Mouse (Mus musculus) limb, embryonic 13.5 days (tissue): ENCODE results near the gene Ptch2. TPM values are rescaled to one million over a fixed set of nuclear protein-coding genes. Genes with fewer than 3 reads are reported as not detected.

Experiments used
- ATAC-seq: fragments of 200-750 bp; cut with Nextera tagmentation; 2 replicates; pipeline ENCODE4 v1.8.0; 2017; ENCODE audit warnings: low read depth, moderate number of reproducible peaks, moderate TSS enrichment; ENCODE audit not compliant: low FRiP score
- H3K27ac ChIP-seq: fragments of 300-500 bp; sonication (generic); 2 replicates; pipeline ENCODE4 v1.5.1; 2015; ENCODE audit warnings: inconsistent platforms, mild to moderate bottlenecking, moderate library complexity
- H3K27me3 ChIP-seq: fragments of 300-500 bp; sonication (generic); 2 replicates; pipeline ENCODE4 v1.6.1; 2015; ENCODE audit warnings: mild to moderate bottlenecking, inconsistent platforms
- H3K36me3 ChIP-seq: fragments of 300-500 bp; sonication (generic); 2 replicates; pipeline ENCODE4 v1.6.1; 2015; ENCODE audit warnings: inconsistent platforms, mild to moderate bottlenecking, moderate library complexity
- H3K4me1 ChIP-seq: fragments of 300-500 bp; sonication (generic); 2 replicates; pipeline ENCODE4 v1.6.1; 2015; ENCODE audit warnings: inconsistent platforms
- H3K4me2 ChIP-seq: fragments of 300-500 bp; sonication (generic); replicated peaks from 2 replicates; pipeline ENCODE4 v1.6.1; 2015; ENCODE audit warnings: inconsistent platforms, mild to moderate bottlenecking, moderate library complexity
- H3K4me3 ChIP-seq: fragments of 300-500 bp; sonication (generic); 2 replicates; pipeline ENCODE4 v1.5.1; 2015; ENCODE audit warnings: moderate library complexity, mild to moderate bottlenecking, inconsistent platforms
- H3K9ac ChIP-seq: fragments of 300-500 bp; sonication (generic); 2 replicates; pipeline ENCODE4 v1.6.1; 2015; ENCODE audit warnings: mild to moderate bottlenecking, inconsistent platforms
- H3K9me3 ChIP-seq: fragments of 300-500 bp; sonication (generic); 2 replicates; pipeline ENCODE4 v1.6.1; 2016; ENCODE audit warnings: inconsistent platforms
- WGBS: fragments of 180-500 bp; shearing (Covaris S2); methylation state at CpG from one replicate; pipeline ENCODE4 v1.1.7; 2015; 5-methylcytosine and 5-hydroxymethylcytosine counted together
- polyA plus RNA-seq: library from polyadenylated mRNA; unstranded; fragments of >200 nt; fragmentation: Nextera tagmentation; extraction: Ambion mirVana; gene quantifications from 2 replicates; pipeline ENCODE4 v1.2.1, GENCODE M21; 2015

Ptch2 gene
- polyA plus RNA-seq, 1 experiment from 2014 or later = 7.9 TPM

GRCm38 (mm10) chr4:117107813-117108523 is 12.1 kb downstream of the Ptch2 start:
- H3K9ac ChIP-seq = no peak overlapping the region
- no peaks in the 10 kb centered on the region for H3K27me3 ChIP-seq
- H3K36me3 ChIP-seq = peaks cover 52% of the 10 kb centered on the region
- ATAC-seq = no peak
- H3K4me1 ChIP-seq = peaks cover 4% of the 10 kb centered on the region; the same call in 1 of the 2 replicates
- no peaks in the 10 kb centered on the region for H3K9me3 ChIP-seq
- no peak overlapping the region for H3K4me2 ChIP-seq
- H3K27ac ChIP-seq = no peak overlapping the region
- WGBS = 87% methylated on average over 18 of the region's 18 CpGs
- no peak overlapping the region for H3K4me3 ChIP-seq

- Histone ChIP-seq H3K4me2 (no peak overlapping the region), H3K27ac (no peak overlapping the region), H3K4me3 (no peak overlapping the region), H3K9me3 (no peaks in the 10 kb centered on the region), H3K9ac (no peak overlapping the region), H3K27me3 (no peaks in the 10 kb centered on the region), H3K4me1 (peaks cover 4% of the 10 kb centered on the region; the same call in 1 of the 2 replicates), H3K36me3 (peaks cover 57% of the 10 kb centered on the region)
- WGBS = 99% methylated on average over 6 of the region's 6 CpGs
- no peak for ATAC-seq
Observed at GRCm38 (mm10) chr4:117108524-117108849, 12.6 kb downstream of the Ptch2 start.

GRCm38 (mm10) chr4:117109330-117109729 is 13.5 kb downstream of the Ptch2 start:
- no peak for ATAC-seq

GRCm38 (mm10) chr4:117110249-117110648 is 14.4 kb downstream of the Ptch2 start:
- Histone ChIP-seq H3K4me3 (no peak overlapping the region), H3K4me1 (peaks cover 2% of the 10 kb centered on the region; the same call in 1 of the 2 replicates), H3K9ac (no peak overlapping the region), H3K4me2 (no peak overlapping the region), H3K27ac (no peak overlapping the region), H3K36me3 (peaks cover 72% of the 10 kb centered on the region), H3K27me3 (no peaks in the 10 kb centered on the region), H3K9me3 (no peaks in the 10 kb centered on the region)
- WGBS = 87% methylated on average over 13 of the region's 13 CpGs
- no peak for ATAC-seq

More at GRCm38 (mm10) chr4:117109330-117109729, 13.5 kb downstream of the Ptch2 start:
- no peak overlapping the region for H3K9ac ChIP-seq
- peaks cover 4% of the 10 kb centered on the region; the same call in 1 of the 2 replicates for H3K4me1 ChIP-seq
- H3K4me3 ChIP-seq = no peak overlapping the region
- no peak overlapping the region for H3K4me2 ChIP-seq
- no peaks in the 10 kb centered on the region for H3K27me3 ChIP-seq
- H3K9me3 ChIP-seq = no peaks in the 10 kb centered on the region
- H3K36me3 ChIP-seq = peaks cover 65% of the 10 kb centered on the region
- H3K27ac ChIP-seq = no peak overlapping the region
- 92% methylated on average over 25 of the region's 25 CpGs for WGBS

GRCm38 (mm10) chr4:117110985-117111384 is 15.1 kb downstream of the Ptch2 start:
- ATAC-seq = no peak
- peaks cover 65% of the 10 kb centered on the region for H3K36me3 ChIP-seq
- H3K9ac ChIP-seq = no peak overlapping the region
- WGBS = 96% methylated on average over 11 of the region's 11 CpGs
- no peak overlapping the region for H3K27ac ChIP-seq
- no peak overlapping the region for H3K4me2 ChIP-seq
- no peaks in the 10 kb centered on the region for H3K4me1 ChIP-seq
- no peaks in the 10 kb centered on the region for H3K27me3 ChIP-seq
- H3K9me3 ChIP-seq = no peaks in the 10 kb centered on the region
- no peak overlapping the region for H3K4me3 ChIP-seq

GRCm38 (mm10) chr4:117113237-117113636 is 17.4 kb downstream of the Ptch2 start:
- no peaks in the 10 kb centered on the region for H3K27me3 ChIP-seq
- 83% methylated on average over 1 of the region's 1 CpGs for WGBS
- H3K27ac ChIP-seq = no peak overlapping the region
- H3K9ac ChIP-seq = no peak overlapping the region
- ATAC-seq = no peak
- peaks cover 60% of the 10 kb centered on the region for H3K36me3 ChIP-seq
- no peaks in the 10 kb centered on the region for H3K9me3 ChIP-seq
- no peak overlapping the region for H3K4me2 ChIP-seq
- H3K4me3 ChIP-seq = no peak overlapping the region
- H3K4me1 ChIP-seq = no peaks in the 10 kb centered on the region

- H3K4me2 ChIP-seq = no peak overlapping the region
- no peak overlapping the region for H3K4me3 ChIP-seq
- WGBS = 66% methylated on average over 5 of the region's 5 CpGs
- no peaks in the 10 kb centered on the region for H3K9me3 ChIP-seq
- no peak overlapping the region for H3K27ac ChIP-seq
- peaks cover 3% of the 10 kb centered on the region for H3K4me1 ChIP-seq
- no peak overlapping the region for H3K9ac ChIP-seq
- no peak for ATAC-seq
- no peaks in the 10 kb centered on the region for H3K27me3 ChIP-seq
- H3K36me3 ChIP-seq = peaks cover 36% of the 10 kb centered on the region
Observed at GRCm38 (mm10) chr4:117115592-117115991, 19.7 kb downstream of the Ptch2 start.

- no peak overlapping the region for H3K4me2 ChIP-seq
- peaks cover 20% of the 10 kb centered on the region for H3K36me3 ChIP-seq
- WGBS = 89% methylated on average over 7 of the region's 7 CpGs
- no peaks in the 10 kb centered on the region for H3K9me3 ChIP-seq
- no peaks in the 10 kb centered on the region for H3K27me3 ChIP-seq
- H3K9ac ChIP-seq = no peak overlapping the region
- peaks cover 7% of the 10 kb centered on the region for H3K4me1 ChIP-seq
- ATAC-seq = no peak
- no peak overlapping the region for H3K4me3 ChIP-seq
- no peak overlapping the region for H3K27ac ChIP-seq
Observed at GRCm38 (mm10) chr4:117117931-117118330, 22.1 kb downstream of the Ptch2 start.

- peaks cover 4% of the 10 kb centered on the region for H3K36me3 ChIP-seq
- no peak overlapping the region for H3K27ac ChIP-seq
- H3K9ac ChIP-seq = peak overlapping the region; percentile 73
- H3K4me3 ChIP-seq = peak overlapping the region; percentile 58
- 76% methylated on average over 5 of the region's 5 CpGs for WGBS
- H3K9me3 ChIP-seq = no peaks in the 10 kb centered on the region
- H3K4me2 ChIP-seq = peak overlapping the region; percentile 100
- H3K4me1 ChIP-seq = peaks cover 10% of the 10 kb centered on the region
- no peaks in the 10 kb centered on the region for H3K27me3 ChIP-seq
- ATAC-seq = no peak
Observed at GRCm38 (mm10) chr4:117119636-117120035, 23.8 kb downstream of the Ptch2 start.

GRCm38 (mm10) chr4:117120052-117120444 is 24.2 kb downstream of the Ptch2 start:
- WGBS = 6% methylated on average over 10 of the region's 10 CpGs
- Histone ChIP-seq H3K27ac (peak overlapping the region; percentile 80), H3K9ac (peak overlapping the region; percentile 73), H3K4me3 (peak overlapping the region; percentile 58), H3K4me1 (peaks cover 14% of the 10 kb centered on the region), H3K36me3 (no peaks in the 10 kb centered on the region), H3K27me3 (no peaks in the 10 kb centered on the region), H3K4me2 (peak overlapping the region; percentile 100), H3K9me3 (no peaks in the 10 kb centered on the region)
- ATAC-seq = peak; percentile 6; the same call in 1 of the 2 replicates

GRCm38 (mm10) chr4:117120445-117121414 is 24.9 kb downstream of the Ptch2 start:
- under 1% methylated on average over 69 of the region's 69 CpGs for WGBS
- Histone ChIP-seq H3K27me3 (no peaks in the 10 kb centered on the region), H3K36me3 (no peaks in the 10 kb centered on the region), H3K9me3 (no peaks in the 10 kb centered on the region), H3K4me2 (peak overlapping the region; percentile 100), H3K9ac (peak overlapping the region; percentile 73), H3K4me1 (peaks cover 21% of the 10 kb centered on the region), H3K27ac (peak overlapping the region; percentile 80), H3K4me3 (peak overlapping the region; percentile 58)
- peak; percentile 94 for ATAC-seq

- Histone ChIP-seq H3K36me3 (no peaks in the 10 kb centered on the region), H3K27ac (no peak overlapping the region), H3K4me1 (peaks cover 28% of the 10 kb centered on the region), H3K4me3 (no peak overlapping the region), H3K9ac (no peak overlapping the region), H3K9me3 (no peaks in the 10 kb centered on the region), H3K27me3 (no peaks in the 10 kb centered on the region), H3K4me2 (no peak overlapping the region)
- ATAC-seq = no peak
- 81% methylated on average over 4 of the region's 4 CpGs for WGBS
Observed at GRCm38 (mm10) chr4:117122209-117122608, 26.3 kb downstream of the Ptch2 start.
